Mouse (Mus musculus) telencephalon, adult 2 months (tissue): ENCODE results near the gene Slc35b2.

Source experiments
- DNase-seq: peaks from one replicate; pipeline ENCODE4 v3.0.0-alpha.2; 2011; ENCODE audit warnings: low read depth, low spot score

Gene Slc35b2

DNA sequence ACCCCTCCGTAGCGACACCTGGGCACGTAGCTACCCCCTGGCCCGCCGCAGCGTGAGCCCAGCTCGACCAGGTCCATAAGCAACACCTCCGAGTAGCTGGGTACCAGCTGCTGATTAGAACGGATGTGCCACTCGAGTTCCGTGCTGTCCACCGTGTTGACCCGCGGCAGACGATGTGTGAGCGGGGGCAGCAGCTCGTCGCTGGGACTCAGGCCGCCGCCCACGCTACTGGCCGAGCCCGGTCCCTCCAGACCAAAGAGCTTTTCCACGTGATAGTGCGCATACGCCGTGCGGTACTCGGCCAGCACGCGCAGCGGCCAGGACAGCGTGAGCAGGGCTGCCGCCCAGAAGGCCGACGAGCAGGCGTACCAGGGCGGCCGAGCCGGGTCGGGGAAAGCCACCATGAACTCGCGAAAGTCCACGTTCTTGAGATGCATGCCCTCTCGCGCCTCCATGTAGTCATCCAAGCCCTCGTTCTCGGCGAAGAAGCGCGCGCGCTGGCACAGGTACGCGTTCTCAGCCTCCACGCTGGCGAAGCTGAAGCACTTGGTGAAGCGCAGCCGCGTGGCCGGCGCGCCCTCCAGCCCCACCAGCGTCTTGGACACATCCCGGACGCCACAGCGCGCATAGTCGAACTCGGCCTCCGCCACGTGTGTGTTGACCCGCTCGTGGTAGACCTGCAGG is 18.3 kb upstream of the Slc35b2 start:
- no peak for DNase-seq

DNA sequence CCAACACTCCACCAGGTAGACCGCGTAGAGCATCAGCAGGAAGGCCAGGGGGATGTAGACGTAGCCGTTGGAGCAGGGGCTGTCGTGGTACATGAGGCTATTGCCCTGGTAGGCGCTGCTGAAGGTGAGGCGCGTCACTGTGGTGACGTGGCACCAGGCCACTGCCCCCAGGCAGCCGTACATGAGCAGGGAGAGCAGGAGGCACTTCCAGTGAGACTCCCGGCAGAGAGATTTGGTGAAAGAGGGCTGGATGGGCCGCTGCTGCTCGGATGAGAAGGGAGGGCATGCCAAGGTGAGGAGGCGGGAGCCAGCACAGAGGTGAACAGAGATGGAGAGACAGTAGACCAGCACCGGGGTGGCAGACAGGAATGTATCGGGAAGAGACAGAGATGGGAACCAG is 16.7 kb upstream of the Slc35b2 start:
- no peak for DNase-seq

DNA sequence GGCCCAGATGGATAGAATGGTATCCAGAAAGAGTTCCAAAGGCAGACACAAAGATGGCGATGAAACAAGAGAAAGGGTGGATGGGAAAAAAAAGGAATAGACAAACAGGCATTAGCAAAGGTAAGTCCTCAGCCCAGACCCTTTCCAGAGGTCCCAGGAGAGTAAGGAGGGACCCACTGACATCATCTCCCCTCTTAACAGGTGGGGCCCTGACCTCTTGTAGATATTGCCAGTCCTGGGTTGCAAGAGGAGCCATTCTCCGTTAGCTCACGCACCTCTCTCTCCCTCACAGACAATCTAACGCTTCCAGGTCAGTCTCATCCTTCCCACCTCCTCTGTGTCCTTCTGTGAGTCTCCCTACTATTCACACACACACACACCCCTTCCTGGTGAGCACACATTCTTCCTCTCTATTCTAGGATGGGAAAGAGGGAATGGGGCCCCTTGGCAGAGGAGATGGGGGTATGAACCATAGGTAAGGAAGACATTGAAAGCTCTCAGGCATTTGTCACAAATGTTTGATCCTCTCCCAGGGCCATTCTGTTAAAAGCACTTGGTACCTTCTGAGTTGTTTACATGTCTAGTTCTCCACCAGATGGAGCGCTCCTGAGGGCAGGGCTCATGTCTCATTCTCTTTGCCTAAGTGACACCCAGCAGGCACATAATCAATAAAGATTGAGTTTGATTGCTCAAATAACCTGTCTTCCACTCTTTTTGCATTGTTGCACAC is 16.0 kb upstream of the Slc35b2 start:
- DNase-seq: no peak

DNA sequence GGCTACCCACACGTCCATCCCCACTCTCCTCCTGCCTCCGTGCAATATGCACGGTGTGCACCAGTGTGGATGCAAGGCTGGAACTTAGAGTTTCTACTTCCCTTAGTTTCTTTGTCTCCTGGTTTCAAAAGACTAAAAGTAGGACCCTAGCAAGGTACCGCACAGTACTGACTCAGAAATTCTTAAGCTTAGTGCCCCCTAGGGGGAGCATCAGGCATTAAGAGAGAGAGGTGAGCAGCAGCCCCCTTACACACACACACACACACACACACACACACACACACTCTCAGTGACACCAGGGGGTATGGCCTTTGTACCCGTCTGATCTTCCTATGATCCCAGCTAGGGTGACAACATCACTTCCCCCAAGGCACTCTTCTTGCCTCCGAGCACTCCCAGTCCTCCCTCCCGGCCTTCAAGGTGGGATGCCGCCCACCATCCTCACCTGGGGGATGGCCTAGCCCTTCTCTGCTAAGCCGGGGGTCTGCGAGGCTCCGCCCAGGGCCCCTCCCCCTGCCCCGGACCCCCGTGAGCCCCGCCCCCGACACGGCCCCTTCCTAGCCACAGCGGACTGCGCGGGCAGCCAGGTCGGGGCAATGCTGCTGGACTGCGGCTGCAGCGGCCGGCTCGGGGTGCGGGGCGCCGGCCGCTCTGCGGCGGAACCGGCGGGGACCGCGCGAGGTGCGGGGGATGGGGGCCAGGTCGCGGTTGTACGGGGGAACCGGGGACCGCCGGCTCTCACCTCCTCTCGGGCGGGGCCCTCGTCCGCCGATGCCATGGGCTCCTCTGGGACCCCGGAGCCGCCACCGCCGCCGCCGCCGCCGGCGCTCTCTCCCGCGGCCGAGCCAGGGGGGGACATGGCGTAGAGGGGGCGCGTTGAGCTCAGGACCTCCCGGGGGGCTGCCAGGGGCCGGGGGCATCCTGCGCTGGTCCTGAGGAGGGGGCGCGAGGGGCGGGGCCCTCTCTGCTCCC is 14.8 kb upstream of the Slc35b2 start:
- no peak for DNase-seq

DNA sequence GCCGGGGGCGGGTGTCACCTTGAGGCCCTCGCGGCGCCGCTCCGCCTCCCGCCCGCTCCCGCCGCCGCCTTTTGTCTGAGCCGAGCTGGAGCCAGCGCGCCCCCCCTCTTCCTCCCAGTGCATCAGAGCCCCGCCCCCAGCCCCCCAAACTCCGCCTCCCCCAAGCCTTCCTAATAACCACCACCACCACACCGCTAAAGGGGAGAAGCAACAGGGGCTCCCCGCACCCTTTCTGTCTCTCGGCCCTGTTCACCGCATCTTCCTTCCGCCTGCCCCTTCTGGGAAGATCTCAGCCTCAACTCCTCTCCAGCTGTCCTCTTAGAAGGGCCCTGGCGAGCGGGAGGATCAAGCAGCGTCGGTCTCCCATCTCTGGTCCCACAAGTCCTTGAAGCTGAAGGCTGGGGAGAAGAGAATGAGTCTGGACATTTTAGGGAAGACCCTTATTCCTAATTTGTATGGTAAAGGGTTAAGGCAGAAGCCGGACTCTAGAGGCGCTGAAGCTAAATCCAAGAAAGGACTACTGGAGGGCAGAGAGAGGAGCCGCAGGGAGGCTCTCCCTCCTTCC is 14.0 kb upstream of the Slc35b2 start, which contains the start of gene Tmem151b:
TSS of gene Tmem151b (minus strand) at position 61 of the 565 bp plus-strand sequence.
- DNase-seq: no peak

DNA sequence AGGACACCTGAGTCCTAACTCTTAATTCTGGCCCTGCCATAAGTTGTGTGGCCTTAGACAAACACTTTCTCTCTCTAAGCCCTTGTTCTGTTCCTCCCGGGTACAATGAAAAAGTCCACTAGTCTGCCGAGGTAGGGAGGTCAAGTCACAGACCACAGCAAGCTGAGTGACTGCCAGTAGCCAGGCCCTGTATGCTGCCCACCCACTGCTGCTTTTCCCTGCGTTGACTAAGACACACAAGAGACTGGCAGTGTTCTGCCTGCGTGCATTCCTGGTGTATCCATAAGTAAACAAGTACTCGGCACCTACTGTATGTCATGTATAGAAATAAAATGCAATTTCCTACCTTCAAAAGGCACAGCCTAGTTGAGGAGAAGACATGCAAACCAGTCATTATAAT is 13.4 kb upstream of the Slc35b2 start:
- no peak for DNase-seq

DNA sequence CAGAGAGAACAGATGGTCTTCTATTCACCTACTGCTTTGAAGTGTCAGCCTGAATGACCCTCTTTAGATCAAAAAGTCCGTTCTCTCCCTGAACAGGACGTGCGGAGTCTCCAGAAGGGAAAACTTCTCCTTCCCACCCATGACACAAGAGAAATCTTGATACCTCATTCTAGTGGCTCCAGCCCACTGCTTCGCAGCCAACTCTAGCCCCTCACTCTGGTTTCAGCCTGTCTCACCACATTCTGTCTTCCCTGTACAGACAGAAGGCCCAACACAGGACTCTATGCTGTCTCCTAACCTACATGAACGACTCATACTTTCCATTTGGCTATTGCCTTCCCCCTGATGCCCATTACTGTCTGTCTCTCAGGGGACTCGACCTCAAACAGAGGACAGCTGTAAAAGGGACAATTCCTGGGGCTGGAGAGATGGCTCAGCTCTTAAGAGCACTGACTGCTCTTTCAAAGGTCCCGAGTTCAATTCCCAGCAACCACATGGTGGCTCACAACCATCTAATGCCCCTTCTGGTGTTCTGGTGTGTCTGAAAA is 12.4 kb upstream of the Slc35b2 start:
- no peak for DNase-seq

DNA sequence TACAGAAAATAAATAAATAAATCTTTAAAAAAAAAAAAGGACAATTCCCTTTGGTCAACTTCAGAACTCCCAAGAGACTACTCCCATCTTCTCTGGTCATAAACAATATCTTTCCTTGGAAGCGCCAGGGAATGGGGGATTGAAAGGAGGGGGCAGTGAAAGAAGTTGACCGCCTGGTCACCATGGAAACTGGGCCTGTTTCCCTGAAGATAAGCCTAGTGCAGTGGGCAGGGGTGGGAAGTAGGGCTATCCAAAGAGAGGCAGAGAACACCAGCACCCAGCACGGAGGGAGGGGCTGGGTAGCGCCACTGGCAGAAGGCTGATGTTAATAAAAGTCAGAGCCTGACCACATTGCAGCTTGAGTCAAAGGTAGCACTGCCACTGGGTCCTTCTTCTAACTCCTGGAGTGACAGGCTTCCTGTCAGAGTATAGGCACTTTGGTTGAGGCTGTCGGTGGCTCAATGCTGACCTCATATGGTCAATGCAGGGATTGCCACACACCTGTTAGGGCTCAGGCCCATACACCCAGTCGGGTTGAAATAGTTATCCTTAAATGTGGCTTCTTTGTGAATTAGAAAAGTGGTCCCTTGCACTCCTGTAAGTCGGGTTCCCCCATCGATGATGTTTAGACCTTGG is 11.7 kb upstream of the Slc35b2 start:
- no peak for DNase-seq

DNA sequence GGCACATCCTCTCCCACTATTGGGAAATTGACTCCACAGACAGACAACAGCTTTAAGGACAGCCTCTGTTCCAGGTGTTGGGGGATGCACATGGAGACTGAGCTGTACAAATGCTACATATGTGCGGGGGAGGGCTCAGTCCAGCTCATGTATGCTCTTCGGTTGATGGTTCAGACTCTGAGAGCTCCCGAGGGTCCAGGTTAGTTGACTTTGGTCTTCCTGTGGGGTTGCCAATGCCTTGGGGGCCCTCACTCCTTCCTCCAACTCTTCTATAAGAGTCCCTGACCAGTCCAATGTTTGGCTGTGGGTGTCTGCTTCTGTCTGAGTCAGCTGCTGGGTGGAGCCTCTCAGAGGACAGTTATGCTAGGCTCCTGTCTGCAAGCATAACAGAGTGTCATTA is 10.6 kb upstream of the Slc35b2 start:
- DNase-seq: no peak

DNA sequence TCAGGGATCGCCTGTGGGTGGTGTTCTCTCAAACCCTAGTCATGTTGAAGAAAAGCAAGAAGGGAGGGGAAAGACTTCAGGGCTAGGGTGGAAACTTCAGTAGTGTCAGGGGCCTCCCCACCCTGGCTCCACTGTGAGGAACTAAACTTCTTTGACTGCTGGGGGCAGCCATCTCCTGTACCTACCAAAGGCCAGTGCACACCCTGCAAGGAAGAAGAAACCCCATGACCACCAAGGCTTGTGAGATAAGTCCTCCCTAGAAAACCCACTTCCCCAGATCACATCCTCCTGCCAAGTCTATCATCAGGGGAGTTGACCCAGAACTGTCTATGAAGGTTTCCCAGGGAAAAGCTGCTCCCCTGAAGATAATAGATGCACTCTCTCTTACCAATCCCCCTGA is 9.3 kb upstream of the Slc35b2 start:
- no peak for DNase-seq

DNA sequence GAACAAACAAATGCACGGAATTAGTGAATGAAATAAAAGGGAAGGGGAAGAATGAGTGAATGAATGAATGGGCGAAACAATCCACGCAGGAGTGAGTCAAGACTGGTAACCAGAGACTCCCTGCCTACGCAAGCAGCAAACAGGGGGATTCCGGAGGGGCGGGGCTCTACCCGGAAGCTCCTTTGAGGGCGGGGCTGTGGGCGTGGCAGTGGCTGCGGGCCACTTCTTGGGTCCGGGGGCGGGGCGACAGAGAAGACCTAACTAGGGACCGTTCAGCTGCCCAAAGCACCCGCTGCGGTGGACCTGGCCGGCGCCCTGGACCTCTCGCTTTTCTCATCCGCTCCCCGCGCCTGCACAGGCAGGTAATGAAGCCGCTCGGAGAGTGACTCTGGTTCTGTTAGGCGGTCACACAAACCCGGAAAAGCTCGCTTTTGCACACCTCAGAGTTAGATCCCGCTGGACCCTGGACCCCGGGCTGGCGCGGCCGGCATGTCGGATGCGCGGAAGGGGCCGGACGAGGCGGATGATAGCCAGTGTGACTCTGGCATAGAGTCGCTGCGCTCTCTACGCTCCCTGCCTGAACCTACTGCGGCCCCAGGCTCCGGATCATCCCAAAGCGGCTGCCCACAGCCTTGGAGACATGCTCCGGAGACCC is 8.1 kb upstream of the Slc35b2 start, which contains the start of gene Nfkbie:
TSS of gene Nfkbie (plus strand) at position 252 of the 655 bp plus-strand sequence.
- no peak for DNase-seq

DNA sequence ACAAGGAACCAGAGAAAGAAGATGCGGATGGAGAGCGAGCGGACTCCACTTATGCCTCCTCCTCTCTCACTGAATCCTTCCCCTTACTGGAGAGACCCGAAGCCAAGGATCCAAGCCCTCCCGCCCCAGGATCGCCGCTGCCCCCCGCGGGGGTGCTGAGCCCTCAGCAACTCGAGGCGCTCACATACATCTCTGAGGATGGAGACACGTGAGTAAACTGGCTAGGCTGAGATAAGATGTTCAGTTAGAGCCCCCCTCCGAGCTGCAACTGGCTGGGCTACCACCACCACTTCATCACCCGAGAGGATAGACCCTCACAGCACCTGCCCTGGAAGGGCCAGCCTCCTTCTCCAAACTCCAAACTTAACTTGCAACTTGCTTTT is 7.6 kb upstream of the Slc35b2 start:
- no peak for DNase-seq

DNA sequence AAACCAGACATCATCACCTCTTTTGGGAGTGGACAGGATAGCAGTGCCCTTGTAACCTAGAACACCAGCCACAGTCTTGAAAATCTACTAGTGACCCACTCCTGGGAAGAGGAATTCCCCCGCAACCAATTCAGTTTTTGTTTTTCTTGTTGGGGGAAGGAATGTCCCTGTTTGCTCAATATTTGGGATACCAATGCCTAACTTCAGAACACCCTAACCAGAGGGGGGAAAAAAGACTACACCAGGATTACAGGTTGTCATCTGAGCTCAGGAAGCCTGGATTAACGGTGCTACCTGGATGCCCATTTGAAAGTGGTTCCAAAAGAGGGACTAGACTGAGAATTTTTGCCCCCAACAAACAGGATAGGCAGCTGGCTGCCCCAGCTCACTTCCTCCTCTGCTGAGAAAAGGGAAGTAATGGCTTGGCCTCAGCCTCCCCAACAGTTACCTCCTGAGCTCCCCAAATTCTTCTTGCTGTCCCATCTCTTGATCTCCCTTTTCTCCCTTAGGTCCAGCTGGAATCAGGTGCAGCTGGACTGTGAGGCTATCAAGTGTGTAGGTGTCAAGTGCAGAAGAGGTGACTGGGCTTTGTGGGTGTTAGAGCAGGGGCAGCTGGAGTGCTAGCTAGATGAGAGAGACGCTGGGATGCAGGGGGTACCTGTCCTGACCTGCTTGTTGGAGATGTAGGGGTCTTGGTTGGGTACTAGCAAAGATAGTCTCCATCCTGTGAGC is 7.0 kb upstream of the Slc35b2 start:
- no peak for DNase-seq

DNA sequence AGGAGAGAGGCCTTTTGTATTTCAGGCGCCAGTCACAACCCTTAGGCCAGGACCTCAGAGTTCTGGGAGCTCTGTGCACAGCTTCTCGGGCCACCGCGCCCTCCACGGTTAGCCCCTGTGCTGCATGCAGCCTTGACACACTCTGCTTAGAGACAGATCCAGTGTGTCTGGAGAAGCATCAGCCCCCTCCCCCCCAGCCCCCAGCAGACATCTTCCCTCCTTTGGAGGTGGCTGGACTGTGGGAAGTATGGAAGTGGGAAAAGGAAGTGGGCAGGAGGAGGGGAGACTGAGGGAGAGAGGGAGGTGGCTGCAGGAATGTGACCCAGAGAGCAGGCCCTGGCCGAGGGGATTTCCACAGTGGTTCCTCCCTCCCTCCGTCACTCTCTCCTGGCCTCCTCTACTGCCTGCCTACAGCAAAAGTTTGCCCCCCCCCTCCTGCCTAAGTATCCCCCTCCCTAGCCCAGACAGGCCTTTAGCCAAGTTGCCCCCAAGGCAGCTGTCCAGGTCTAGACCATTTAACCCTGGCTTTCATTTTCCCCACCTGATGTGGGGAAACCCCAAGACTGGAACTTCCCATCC is 6.3 kb upstream of the Slc35b2 start:
- DNase-seq: no peak

DNA sequence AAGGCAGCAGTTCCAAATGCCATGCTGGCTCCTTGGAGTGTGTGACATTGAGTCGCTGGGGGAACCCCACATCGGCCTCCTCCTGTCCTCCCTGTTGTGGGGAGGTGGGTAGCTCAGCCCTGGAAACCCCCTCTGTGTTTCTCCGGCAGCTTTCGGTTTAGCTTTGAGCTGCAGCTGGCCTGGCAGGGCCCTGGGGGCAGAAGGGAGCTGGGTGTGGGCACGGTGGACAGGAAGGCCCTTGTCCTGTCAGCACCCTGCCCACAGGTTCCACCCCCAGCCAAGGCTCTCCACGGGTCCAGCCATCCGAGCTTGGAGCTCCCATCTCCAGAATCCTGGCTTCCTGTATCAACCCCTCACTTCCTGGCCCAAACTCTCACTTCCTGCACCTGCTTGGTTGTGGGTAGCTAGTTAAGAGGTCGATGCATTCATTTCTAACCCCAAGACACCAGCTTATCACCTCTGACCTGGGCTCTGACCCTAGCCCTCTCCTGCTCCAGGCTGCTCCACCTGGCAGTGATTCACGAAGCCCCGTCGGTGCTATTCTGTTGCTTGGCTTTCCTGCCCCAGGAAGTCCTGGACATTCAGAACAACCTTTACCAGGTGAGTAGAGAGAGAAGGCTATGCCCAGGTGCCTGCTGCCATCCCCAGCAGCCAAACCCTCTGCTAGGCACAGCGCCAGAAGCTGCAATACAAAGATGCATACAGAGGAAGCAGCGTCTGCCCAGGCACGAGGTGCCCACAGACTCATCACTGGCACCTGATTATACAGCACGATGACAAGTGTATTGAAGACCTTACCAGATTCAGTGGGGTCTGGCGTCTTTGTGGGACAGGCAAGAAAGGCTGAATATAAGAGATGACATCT is 5.4 kb upstream of the Slc35b2 start:
- no peak for DNase-seq

DNA sequence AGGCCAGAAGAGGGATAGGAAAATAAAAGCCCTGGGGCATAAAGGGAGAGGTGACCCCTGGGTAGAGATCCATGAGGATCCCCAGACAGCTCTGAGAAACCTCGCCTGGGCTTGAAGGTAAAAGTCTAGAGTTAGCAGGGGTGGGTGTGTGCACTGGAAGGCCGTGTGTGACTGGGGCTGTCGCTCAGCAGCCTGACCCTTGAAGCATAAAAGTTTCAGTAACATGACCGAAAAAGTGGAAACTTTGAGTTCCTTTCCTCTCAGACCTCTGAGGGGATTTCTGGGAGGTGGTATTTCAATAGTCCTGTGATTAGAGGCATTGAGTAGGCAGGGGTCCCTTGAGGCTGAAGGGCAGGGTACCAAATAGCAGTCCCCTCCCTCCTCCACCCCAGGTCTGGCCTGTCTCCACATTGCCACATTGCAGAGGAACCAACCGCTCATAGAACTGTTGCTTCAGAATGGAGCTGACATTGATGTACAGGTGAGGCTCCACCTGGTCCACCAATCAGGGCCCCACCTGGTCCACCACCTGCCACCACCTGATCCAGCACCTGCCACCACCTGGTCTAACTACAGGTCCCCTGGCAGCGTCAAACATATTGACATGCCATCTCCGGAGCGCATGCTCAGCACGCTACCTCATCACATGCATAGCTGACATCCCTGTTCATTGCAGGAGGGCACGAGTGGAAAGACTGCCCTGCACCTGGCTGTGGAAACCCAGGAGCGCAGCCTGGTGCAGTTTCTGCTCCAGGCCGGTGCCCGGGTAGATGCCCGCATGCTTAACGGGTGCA is 3.7 kb upstream of the Slc35b2 start:
- DNase-seq: no peak

DNA sequence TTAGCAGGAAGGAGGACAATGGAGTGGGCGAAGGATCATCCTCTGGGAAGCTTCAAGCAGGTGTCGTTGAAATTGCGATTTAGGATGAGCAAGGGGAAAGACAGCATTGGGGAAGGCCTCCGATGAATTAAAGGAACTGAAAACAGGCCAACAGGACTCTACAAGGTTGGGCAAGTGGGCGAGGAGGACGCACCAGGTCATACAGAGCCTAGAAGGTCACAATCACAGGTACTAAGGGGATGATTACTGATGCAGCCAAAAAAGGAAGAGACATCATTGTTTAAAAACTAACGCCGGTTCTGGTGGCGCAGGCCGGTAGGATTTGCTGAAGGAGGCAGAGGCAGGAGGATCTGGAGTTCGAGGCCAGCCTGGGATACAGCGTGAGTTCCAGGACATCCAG is 458 bp upstream of the Slc35b2 start:
- no peak for DNase-seq
